Mouse (Mus musculus) heart, postnatal 4 days (tissue): ENCODE measurements around the gene Slc16a6. TPM values are rescaled to one million over a fixed set of nuclear protein-coding genes. Genes with fewer than 3 reads are reported as not detected.
A peak's percentile ranks its signal among the peaks of the same experiment; 100 is the strongest.

Experiments used
- DNase-seq: peaks from one replicate; pipeline ENCODE4 v3.0.0; 2021
- total RNA-seq, 2 experiments: library from RNA; stranded (reverse); gene quantifications; 2 replicates each; pipeline ENCODE4 v1.2.3; 2021

Slc16a6 gene
- total RNA-seq, 2 experiments from 2014 or later: 17.9 to 22.6 TPM

GRCm38 (mm10) chr11:109485398-109486045, 12.1 kb upstream of the Slc16a6 start:
- DNase-seq: peak; percentile 43

GRCm38 (mm10) chr11:109480440-109480839, 7.0 kb upstream of the Slc16a6 start:
- DNase-seq: no peak

GRCm38 (mm10) chr11:109479575-109480285, 6.3 kb upstream of the Slc16a6 start:
- DNase-seq: no peak

GRCm38 (mm10) chr11:109477606-109478380, 4.4 kb upstream of the Slc16a6 start:
- DNase-seq: peak; percentile 28

- no peak for DNase-seq
These were observed 3.3 kb upstream of the Slc16a6 start for GRCm38 (mm10) chr11:109476653-109477052.

GRCm38 (mm10) chr11:109476241-109476640, 2.8 kb upstream of the Slc16a6 start:
- no peak for DNase-seq

- DNase-seq: no peak
These were observed 2.3 kb upstream of the Slc16a6 start for GRCm38 (mm10) chr11:109475717-109476116.

GRCm38 (mm10) chr11:109474836-109475235, 1.4 kb upstream of the Slc16a6 start:
- no peak for DNase-seq

GRCm38 (mm10) chr11:109474086-109474742, 816 bp upstream of the Slc16a6 start:
- DNase-seq: no peak

GRCm38 (mm10) chr11:109472821-109473170, 602 bp downstream of the Slc16a6 start:
- DNase-seq: no peak

- peak; percentile 59 for DNase-seq
These were observed 1.2 kb downstream of the Slc16a6 start for GRCm38 (mm10) chr11:109472171-109472691.

- DNase-seq: no peak
These were observed 2.2 kb downstream of the Slc16a6 start for GRCm38 (mm10) chr11:109470921-109471861.

GRCm38 (mm10) chr11:109470170-109470569, 3.2 kb downstream of the Slc16a6 start:
- no peak for DNase-seq

- DNase-seq: no peak
These were observed 5.3 kb downstream of the Slc16a6 start for GRCm38 (mm10) chr11:109468133-109468532.

- peak; percentile 49 for DNase-seq
These were observed 6.4 kb downstream of the Slc16a6 start for GRCm38 (mm10) chr11:109466987-109467386.

GRCm38 (mm10) chr11:109465068-109465467, 8.3 kb downstream of the Slc16a6 start:
- DNase-seq: no peak

- peak; percentile 48 for DNase-seq
These were observed 12.8 kb downstream of the Slc16a6 start for GRCm38 (mm10) chr11:109460586-109460985.

- DNase-seq: no peak
These were observed 15.2 kb downstream of the Slc16a6 start for GRCm38 (mm10) chr11:109458165-109458564.

GRCm38 (mm10) chr11:109456261-109456660, 17.1 kb downstream of the Slc16a6 start:
- no peak for DNase-seq

GRCm38 (mm10) chr11:109451169-109451568, 22.2 kb downstream of the Slc16a6 start:
- DNase-seq: no peak

- peak; percentile 43 for DNase-seq
These were observed 27.9 kb downstream of the Slc16a6 start for GRCm38 (mm10) chr11:109445438-109446035.
